Comparison of ENCODE assay signal across 10 mouse cellular contexts in genomic region chr2:157203026-157203425, GRCm38 (mm10). TPM values are rescaled to one million over a fixed set of nuclear protein-coding genes. Genes with fewer than 3 reads are reported as not detected.
DNase-seq lines count a peak whose midpoint lies in the region; ATAC-seq lines count a peak whose summit lies in the region.
"Had no signal": no experiment of that assay in that cellular context is flagged by ENCODE, and none has a peak within 500 bp of the region (broad histone marks: within the 10 kb centered on the region; RNA-seq: fewer than 3 reads in every experiment).

No protein-coding gene starts in this region.

- peaks cover 13% of the 10 kb centered on the region for H3K9me3 ChIP-seq in erythroblast, embryonic 14.5 days (ENCODE audit: control insufficient read depth, low read length)
- no peaks in the 10 kb centered on the region for H3K9me3 ChIP-seq in embryonic facial prominence, embryonic 12.5 days
- 0 out of 2 replicates have a peak, but pooled peaks cover 3% of the 10 kb centered on the region for H3K9me3 ChIP-seq in intestine, embryonic 14.5 days (ENCODE audit: control insufficient read depth, low read length)
- no peaks in the 10 kb centered on the region for H3K9me3 ChIP-seq in midbrain, embryonic 14.5 days (ENCODE audit: control insufficient read depth, low read length)

- H3K4me2 ChIP-seq in embryonic facial prominence, embryonic 12.5 days (replicated peaks): peak overlapping the region; percentile 67
- H3K4me2 ChIP-seq in intestine, embryonic 14.5 days (ENCODE audit: low read length): peak overlapping the region; percentile 74
- peak overlapping the region; percentile 78 for H3K4me2 ChIP-seq in midbrain, embryonic 14.5 days (ENCODE audit: low read length)

- H3K4me1 ChIP-seq in erythroblast, embryonic 14.5 days (ENCODE audit: control insufficient read depth): peaks cover 39% of the 10 kb centered on the region
- 0 out of 2 replicates have a peak, but pooled peaks cover 10% of the 10 kb centered on the region for H3K4me1 ChIP-seq in embryonic facial prominence, embryonic 12.5 days
- peaks cover 6% of the 10 kb centered on the region; the same call in 1 of the 2 replicates for H3K4me1 ChIP-seq in intestine, embryonic 14.5 days (replicated peaks; ENCODE audit: control insufficient read depth, insufficient read depth, low read length)
- H3K4me1 ChIP-seq in midbrain, embryonic 14.5 days (ENCODE audit: control insufficient read depth, insufficient read depth, low read length): peaks cover 4% of the 10 kb centered on the region

- no peak overlapping the region for H3K27ac ChIP-seq in embryonic facial prominence, embryonic 12.5 days
- H3K27ac ChIP-seq in intestine, embryonic 14.5 days (ENCODE audit: low read depth): no peak overlapping the region
- no peak overlapping the region for H3K27ac ChIP-seq in midbrain, embryonic 14.5 days (replicated peaks; ENCODE audit: low read depth, low read length)

- H3K36me3 ChIP-seq in erythroblast, embryonic 14.5 days (ENCODE audit: control insufficient read depth): peaks cover 54% of the 10 kb centered on the region
- peaks cover 17% of the 10 kb centered on the region for H3K36me3 ChIP-seq in embryonic facial prominence, embryonic 12.5 days
- H3K36me3 ChIP-seq in intestine, embryonic 14.5 days (ENCODE audit: control insufficient read depth, insufficient read depth, low read length): peaks cover 10% of the 10 kb centered on the region
- peaks cover 8% of the 10 kb centered on the region for H3K36me3 ChIP-seq in midbrain, embryonic 14.5 days (ENCODE audit: control insufficient read depth, insufficient read depth, low read length)

- peak overlapping the region; percentile 98 for H3K4me3 ChIP-seq in erythroblast, embryonic 14.5 days (replicated peaks)
- H3K4me3 ChIP-seq in embryonic facial prominence, embryonic 12.5 days: peak overlapping the region; percentile 65
- H3K4me3 ChIP-seq in intestine, embryonic 14.5 days (ENCODE audit: low read depth, low read length): peak overlapping the region; percentile 66; the same call in 1 of the 2 replicates
- H3K4me3 ChIP-seq in midbrain, embryonic 14.5 days (replicated peaks; ENCODE audit: low read depth, low read length): peak overlapping the region; percentile 81

- H3K27me3 ChIP-seq in erythroblast, embryonic 14.5 days (ENCODE audit: control insufficient read depth): no peaks in the 10 kb centered on the region; the same call in 1 of the 2 replicates
- no peaks in the 10 kb centered on the region for H3K27me3 ChIP-seq in embryonic facial prominence, embryonic 12.5 days
- H3K27me3 ChIP-seq in intestine, embryonic 14.5 days (replicated peaks; ENCODE audit: control insufficient read depth, insufficient read depth, low read length): no peaks in the 10 kb centered on the region
- no peaks in the 10 kb centered on the region for H3K27me3 ChIP-seq in midbrain, embryonic 14.5 days (ENCODE audit: control insufficient read depth, insufficient read depth, low read length)

- ATAC-seq in erythroblast, adult 5-6 weeks (replicated peaks; ENCODE audit: low FRiP score, poor library complexity, severe bottlenecking): no peak
- no peak for ATAC-seq in embryonic facial prominence, embryonic 12.5 days (ENCODE audit: insufficient number of reproducible peaks, insufficient read depth, low FRiP score, low TSS enrichment)
- no peak for ATAC-seq in intestine, embryonic 14.5 days (replicated peaks; ENCODE audit: low FRiP score, low TSS enrichment, low read depth)
- ATAC-seq in midbrain, embryonic 14.5 days (ENCODE audit: low FRiP score, low TSS enrichment): no peak

- H3K9ac ChIP-seq in embryonic facial prominence, embryonic 12.5 days: no peak overlapping the region
- peak overlapping the region; percentile 91; the same call in 1 of the 2 replicates for H3K9ac ChIP-seq in intestine, embryonic 14.5 days (ENCODE audit: low read length)
- H3K9ac ChIP-seq in midbrain, embryonic 14.5 days (replicated peaks; ENCODE audit: low read length): no peak overlapping the region

- no peak for DNase-seq in intestine, embryonic 14.5 days (ENCODE audit: low spot score)
- DNase-seq in midbrain, embryonic 14.5 days: no peak
- no peak for DNase-seq in right cerebral cortex, postnatal 4 days
- DNase-seq in adrenal gland, adult 2 months: no peak
- no peak for DNase-seq in gastrocnemius, postnatal 4 days (ENCODE audit: low spot score in 2 of 2)
- DNase-seq: cerebellum, adult 9-11 months; lung, postnatal 36 days had no signal

RNA-seq across cellular contexts. Expression of gene Rbl1, which starts 1.3 kb away (rescaled TPM):
- polyA plus RNA-seq in erythroblast, embryonic 14.5 days (2012): 0.50 and 0.59 TPM in 2 replicates
- total RNA-seq in erythroblast, adult 5-6 weeks (2015; ENCODE audit: low replicate concordance): 31.5 and 34.9 TPM in 2 replicates
- 40.8 and 48.4 TPM in 2 replicates for total RNA-seq in erythroblast, adult 5-6 weeks (2017; ENCODE audit: low replicate concordance)
- 24.6 and 26.4 TPM in 2 replicates for polyA plus RNA-seq in embryonic facial prominence, embryonic 12.5 days (2016; fragmentation: Nextera tagmentation; extraction: Ambion mirVana)
- polyA plus RNA-seq in intestine, embryonic 14.5 days (2014; fragmentation: Nextera tagmentation; extraction: Ambion mirVana): 25.0 and 25.8 TPM in 2 replicates
- 6.7 and 10.8 TPM in 2 replicates for polyA plus RNA-seq in midbrain, embryonic 14.5 days (2014; fragmentation: Nextera tagmentation; extraction: Ambion mirVana)
- total RNA-seq in adrenal gland, adult 2 months (2021): 1 to 10 TPM; 3.7 to 5.6 TPM
- polyA plus RNA-seq in adrenal gland, adult 2 months (2012; rRNA removed): 1.6 and 1.7 TPM in 2 replicates
- total RNA-seq in gastrocnemius, postnatal 4 days (2021): 10 to 100 TPM; 11.8 to 13.3 TPM
